In genomic region chr17:46076260-46076551, GRCm38 (mm10) we compare ENCODE assay signal across 22 mouse cellular contexts. TPM values are rescaled to one million over a fixed set of nuclear protein-coding genes. Genes with fewer than 3 reads are reported as not detected.
DNase-seq lines count a peak whose midpoint lies in the region; ATAC-seq and TF ChIP-seq lines count a peak whose summit lies in the region.
"Had no signal": no experiment of that assay in that cellular context is flagged by ENCODE, and none has a peak within 500 bp of the region (broad histone marks: within the 10 kb centered on the region; RNA-seq: fewer than 3 reads in every experiment).

No protein-coding gene starts in this region.

- no peak overlapping the region for H3K9ac ChIP-seq in intestine, embryonic 15.5 days
- H3K9ac ChIP-seq in intestine, postnatal 0 days (ENCODE audit: low read depth, low read length): no peak overlapping the region
- H3K9ac ChIP-seq: embryonic facial prominence, embryonic 13.5 days; forebrain, embryonic 12.5 days; forebrain, embryonic 15.5 days; hindbrain, embryonic 12.5 days; hindbrain, embryonic 15.5 days had no signal

- no peaks in the 10 kb centered on the region for H3K36me3 ChIP-seq in intestine, embryonic 15.5 days
- H3K36me3 ChIP-seq in intestine, postnatal 0 days (ENCODE audit: control insufficient read depth, insufficient read depth): no peaks in the 10 kb centered on the region
- H3K36me3 ChIP-seq: embryonic facial prominence, embryonic 10.5 days; embryonic facial prominence, embryonic 13.5 days; forebrain, embryonic 12.5 days; forebrain, embryonic 15.5 days; hindbrain, embryonic 12.5 days; hindbrain, embryonic 15.5 days had no signal

- H3K4me1 ChIP-seq in intestine, embryonic 15.5 days (replicated peaks): peaks cover 27% of the 10 kb centered on the region
- H3K4me1 ChIP-seq in intestine, postnatal 0 days (replicated peaks; ENCODE audit: control insufficient read depth, insufficient read depth, low read length): 0 out of 2 replicates have a peak, but pooled peaks cover 11% of the 10 kb centered on the region
- H3K4me1 ChIP-seq: forebrain, embryonic 15.5 days had no signal

- peak; percentile 48 for DNase-seq in lung, postnatal 25 days (ENCODE audit: low spot score)
- no peak for DNase-seq in lung, adult 18-20 months
- DNase-seq in lung, postnatal 4 days: peak; percentile 25 to 57
- DNase-seq in layer of hippocampus, adult 18-20 months (ENCODE audit: low spot score in 2 of 2): no peak
- DNase-seq: cerebellum, adult 11-12 months; cerebellum, adult 8-10 months; cerebellum, postnatal 10 days; cerebellum, postnatal 36 days; embryo, embryonic 11 days; gastrocnemius, postnatal 25 days; heart, adult 2 months had no signal

- no peak overlapping the region for H3K4me3 ChIP-seq in intestine, embryonic 15.5 days (replicated peaks)
- H3K4me3 ChIP-seq in intestine, postnatal 0 days (ENCODE audit: low read depth, low read length): no peak overlapping the region
- H3K4me3 ChIP-seq: embryonic facial prominence, embryonic 10.5 days; embryonic facial prominence, embryonic 13.5 days; erythroblast, embryonic 14.5 days; forebrain, embryonic 12.5 days; forebrain, embryonic 15.5 days; heart, adult 2 months; hindbrain, embryonic 12.5 days; hindbrain, embryonic 15.5 days had no signal

- peak; percentile 43; the same call in 1 of the 2 replicates for ATAC-seq in intestine, embryonic 15.5 days
- no peak; the same call in 1 of the 2 replicates for ATAC-seq in intestine, postnatal 0 days
- ATAC-seq: activated CD4-positive, CD25-positive, alpha-beta regulatory T cell, adult 4 months; forebrain, embryonic 15.5 days had no signal

- no peak overlapping the region for H3K27ac ChIP-seq in intestine, embryonic 15.5 days
- H3K27ac ChIP-seq in intestine, postnatal 0 days (ENCODE audit: low read depth, low read length): no peak overlapping the region
- H3K27ac ChIP-seq: embryonic facial prominence, embryonic 10.5 days; embryonic facial prominence, embryonic 13.5 days; forebrain, embryonic 12.5 days; forebrain, embryonic 15.5 days; heart, adult 2 months; hindbrain, embryonic 12.5 days; hindbrain, embryonic 15.5 days had no signal

- no peaks in the 10 kb centered on the region for H3K27me3 ChIP-seq in intestine, embryonic 15.5 days (replicated peaks)
- no peaks in the 10 kb centered on the region for H3K27me3 ChIP-seq in intestine, postnatal 0 days (replicated peaks; ENCODE audit: control insufficient read depth, insufficient read depth, low read length)
- H3K27me3 ChIP-seq: embryonic facial prominence, embryonic 13.5 days; forebrain, embryonic 12.5 days; forebrain, embryonic 15.5 days; hindbrain, embryonic 12.5 days; hindbrain, embryonic 15.5 days had no signal

- 67% methylated on average over 1 of the region's 1 CpGs for WGBS in intestine, embryonic 15.5 days
- WGBS in intestine, postnatal 0 days: 30% methylated on average over 1 of the region's 1 CpGs

- no peak for TF ChIP-seq CTCF in intestine, postnatal 0 days (IDR thresholded peaks at IDR 0.05; ENCODE audit: low read depth)

- H3K4me2 ChIP-seq in intestine, embryonic 15.5 days (replicated peaks): no peak overlapping the region
- H3K4me2 ChIP-seq in intestine, postnatal 0 days (replicated peaks; ENCODE audit: low read depth): no peak overlapping the region
- H3K4me2 ChIP-seq: embryonic facial prominence, embryonic 13.5 days; forebrain, embryonic 12.5 days; forebrain, embryonic 15.5 days; heart, embryonic 11.5 days; hindbrain, embryonic 12.5 days; hindbrain, embryonic 15.5 days had no signal

- H3K9me3 ChIP-seq in intestine, embryonic 15.5 days: no peaks in the 10 kb centered on the region
- no peaks in the 10 kb centered on the region for H3K9me3 ChIP-seq in intestine, postnatal 0 days (ENCODE audit: control insufficient read depth)
- H3K9me3 ChIP-seq: embryonic facial prominence, embryonic 10.5 days; embryonic facial prominence, embryonic 13.5 days; forebrain, embryonic 12.5 days; forebrain, embryonic 15.5 days; hindbrain, embryonic 15.5 days had no signal

RNA-seq across cellular contexts. Expression of gene Mrps18a, which starts 34.6 kb away (rescaled TPM):
- polyA plus RNA-seq in intestine, embryonic 15.5 days (2015; fragmentation: Nextera tagmentation; extraction: Ambion mirVana): 153 and 158 TPM in 2 replicates
- polyA plus RNA-seq in intestine, postnatal 0 days (2015; fragmentation: Nextera tagmentation; extraction: Ambion mirVana): 121 TPM in 2 replicates
- total RNA-seq in layer of hippocampus, adult 18-20 months (2021): 10 to 100 TPM; 86.4 to 93.2 TPM

RNA-seq across cellular contexts. Expression of gene Vegfa, which starts 44.0 kb away (rescaled TPM):
- polyA plus RNA-seq in intestine, embryonic 15.5 days (2015; fragmentation: Nextera tagmentation; extraction: Ambion mirVana): 3.6 and 4.7 TPM in 2 replicates
- 5.9 and 8.2 TPM in 2 replicates for polyA plus RNA-seq in intestine, postnatal 0 days (2015; fragmentation: Nextera tagmentation; extraction: Ambion mirVana)
- total RNA-seq in layer of hippocampus, adult 18-20 months (2021): 10 to 100 TPM; 61.8 to 68.9 TPM
- polyA plus RNA-seq: activated CD4-positive, CD25-positive, alpha-beta regulatory T cell, adult 4 months had no signal

Comparison
In these comparisons a context has a peak if more than half of its experiments do, and no peak if none do; other contexts are left out.
1. DNase-seq: peak in lung, postnatal 25 days (single experiment) and lung, postnatal 4 days (2 of 2); none in lung, adult 18-20 months (0 of 2) and layer of hippocampus, adult 18-20 months (0 of 2).